Mouse (Mus musculus): Measurements from ENCODE around the gene Calm5. TPM values are rescaled to one million over a fixed set of nuclear protein-coding genes. Genes with fewer than 3 reads are reported as not detected.
"Not testable (repeated sequence)": the region's sequence is repeated elsewhere in the genome, so short reads cannot be mapped to it uniquely, and the experiment has no call there.

Calm5 gene
- not detected in 2 replicates for polyA plus RNA-seq (2012; ENCODE audit: insufficient read depth, low replicate concordance)

DNA sequence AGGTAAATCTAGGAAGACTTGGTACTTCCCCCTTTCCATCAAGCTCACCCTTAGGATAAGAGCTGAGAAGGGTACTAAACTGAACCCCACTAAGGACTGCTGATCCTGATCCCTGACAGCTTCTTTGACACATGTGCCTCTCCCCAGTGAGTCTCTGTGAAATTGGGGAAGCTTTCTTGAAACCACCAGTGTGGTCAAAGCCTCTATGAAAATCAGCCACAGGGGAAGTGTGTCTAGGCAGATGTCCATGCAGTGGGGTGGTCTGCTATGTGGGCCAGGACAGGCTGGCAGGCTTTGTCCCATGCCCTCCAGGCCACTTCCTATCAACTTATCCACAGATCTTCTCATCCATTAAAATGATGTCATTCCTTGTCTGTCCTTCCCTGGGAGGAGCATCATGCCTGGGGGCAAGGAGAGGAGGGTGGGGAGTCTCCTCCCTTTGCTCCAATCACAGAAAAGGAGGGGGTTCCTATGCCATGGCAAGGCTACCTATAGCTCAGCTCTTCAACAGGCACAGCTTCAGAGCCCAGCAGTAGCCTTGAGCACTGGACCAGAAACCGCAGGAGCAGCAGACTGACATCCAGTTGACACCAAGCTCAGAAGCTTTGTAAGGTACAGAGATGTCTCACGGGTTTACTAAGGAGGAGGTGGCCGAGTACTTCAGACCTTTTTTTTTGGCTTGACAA, at the start of gene Calm5:
Gene Calm5, plus strand, starts transcription at position 526 of the 686 bp plus-strand sequence.
- H3K9me3 ChIP-seq; H3K4me3 ChIP-seq (replicated peaks); H3K36me3 ChIP-seq (replicated peaks; ENCODE audit: low read length): not testable (repeated sequence)
- Histone ChIP-seq H3K4me1 (peaks cover 20% of the 10 kb centered on the region), H3K27me3 (replicated peaks) (peaks cover 30% of the 10 kb centered on the region)

DNA sequence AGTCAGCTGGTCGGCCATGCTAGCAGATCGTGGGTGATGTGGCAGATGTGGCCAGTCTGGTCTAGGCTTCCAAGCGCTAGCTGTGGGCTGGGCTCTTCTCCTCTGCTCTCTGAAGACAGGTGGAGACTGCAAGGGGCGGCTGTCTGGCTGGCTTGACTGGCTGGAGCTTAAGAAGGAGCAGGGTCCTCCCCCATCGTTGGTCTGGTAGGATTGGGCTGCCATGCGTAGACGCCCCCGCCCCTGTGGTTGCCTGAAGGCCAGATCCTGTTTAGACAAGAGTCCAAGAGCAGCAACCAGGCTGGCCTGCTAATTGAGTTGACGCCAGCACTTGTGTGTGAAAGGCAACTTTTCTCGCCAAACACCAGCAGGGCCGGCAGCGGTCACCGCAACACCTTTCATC, 49.8 kb upstream of the Calm5 start, which contains the start of gene Calml3:
Gene Calml3, minus strand, starts transcription at position 131 of the 400 bp plus-strand sequence.
- peaks cover 6% of the 10 kb centered on the region for H3K27me3 ChIP-seq (replicated peaks)
- H3K9me3 ChIP-seq = peaks cover 5% of the 10 kb centered on the region

DNA sequence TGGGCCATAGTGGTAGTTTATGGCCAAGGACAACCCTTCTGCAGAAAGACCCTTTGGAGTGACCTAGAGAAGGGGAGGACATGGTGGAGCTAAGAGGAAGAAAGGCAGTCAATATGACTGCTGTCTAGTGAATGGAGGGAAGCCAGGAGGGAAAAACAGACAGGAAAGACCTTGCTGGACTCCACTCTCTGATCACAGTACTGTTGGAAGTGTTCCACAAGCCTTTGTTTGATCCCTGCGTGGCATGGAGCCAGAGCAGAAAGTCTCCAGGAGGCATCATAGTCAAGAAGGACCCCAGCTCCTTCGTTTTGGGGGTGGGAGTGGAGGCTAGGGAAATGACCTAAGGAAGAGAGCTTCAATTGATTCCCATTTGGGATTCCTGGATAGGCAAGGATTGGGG, 48.8 kb upstream of the Calm5 start:
- peaks cover 5% of the 10 kb centered on the region for H3K9me3 ChIP-seq
- peaks cover 5% of the 10 kb centered on the region for H3K27me3 ChIP-seq (replicated peaks)
- H3K36me3 ChIP-seq (replicated peaks; ENCODE audit: low read length) = no peaks in the 10 kb centered on the region
- no peak for TF ChIP-seq FLI1 (IDR thresholded peaks at IDR 0.05; ENCODE audit: low read length)
- TF ChIP-seq GATA1 (IDR thresholded peaks at IDR 0.05; ENCODE audit: borderline replicate concordance, low read length) = no peak
- no peak overlapping the region for H3K4me3 ChIP-seq (replicated peaks)
- peaks cover 5% of the 10 kb centered on the region for H3K4me1 ChIP-seq

More for the DNA sequence above, 49.8 kb upstream of the Calm5 start, which contains the start of gene Calml3:
- Histone ChIP-seq H3K4me3 (replicated peaks) (no peak within 1 kb of the TSS), H3K36me3 (replicated peaks; ENCODE audit: low read length) (no peaks in the 10 kb centered on the region), H3K4me1 (peaks cover 5% of the 10 kb centered on the region)
- TF ChIP-seq GATA1 (IDR thresholded peaks at IDR 0.05; ENCODE audit: borderline replicate concordance, low read length) = no peak
- TF ChIP-seq FLI1 (IDR thresholded peaks at IDR 0.05; ENCODE audit: low read length) = no peak

DNA sequence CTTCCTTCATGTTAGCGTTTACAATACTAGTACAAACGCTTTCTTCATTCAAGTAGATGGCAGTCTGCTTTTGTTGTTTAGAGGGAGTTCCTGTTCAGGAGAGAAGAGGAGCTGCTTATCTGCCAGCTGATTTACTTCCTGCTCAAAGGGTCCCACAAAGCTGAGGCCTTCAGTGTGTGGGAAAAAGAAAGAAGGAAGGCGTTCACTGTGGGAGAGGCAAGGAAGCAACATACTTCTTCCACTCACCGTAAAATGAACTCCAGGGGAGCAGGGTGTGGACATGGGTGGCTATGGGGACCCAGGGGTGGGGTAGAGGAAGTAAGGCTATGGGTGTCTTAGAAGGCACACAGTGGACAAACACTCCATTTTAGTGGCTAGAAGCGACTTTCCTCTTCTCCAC, 48.3 kb upstream of the Calm5 start:
- Histone ChIP-seq H3K4me3 (replicated peaks) (peak overlapping the region; percentile 4), H3K36me3 (replicated peaks; ENCODE audit: low read length) (no peaks in the 10 kb centered on the region), H3K9me3 (peaks cover 8% of the 10 kb centered on the region), H3K27me3 (replicated peaks) (peaks cover 4% of the 10 kb centered on the region), H3K4me1 (peaks cover 5% of the 10 kb centered on the region)
- TF ChIP-seq FLI1 (IDR thresholded peaks at IDR 0.05; ENCODE audit: low read length) = no peak
- no peak for TF ChIP-seq GATA1 (IDR thresholded peaks at IDR 0.05; ENCODE audit: borderline replicate concordance, low read length)

DNA sequence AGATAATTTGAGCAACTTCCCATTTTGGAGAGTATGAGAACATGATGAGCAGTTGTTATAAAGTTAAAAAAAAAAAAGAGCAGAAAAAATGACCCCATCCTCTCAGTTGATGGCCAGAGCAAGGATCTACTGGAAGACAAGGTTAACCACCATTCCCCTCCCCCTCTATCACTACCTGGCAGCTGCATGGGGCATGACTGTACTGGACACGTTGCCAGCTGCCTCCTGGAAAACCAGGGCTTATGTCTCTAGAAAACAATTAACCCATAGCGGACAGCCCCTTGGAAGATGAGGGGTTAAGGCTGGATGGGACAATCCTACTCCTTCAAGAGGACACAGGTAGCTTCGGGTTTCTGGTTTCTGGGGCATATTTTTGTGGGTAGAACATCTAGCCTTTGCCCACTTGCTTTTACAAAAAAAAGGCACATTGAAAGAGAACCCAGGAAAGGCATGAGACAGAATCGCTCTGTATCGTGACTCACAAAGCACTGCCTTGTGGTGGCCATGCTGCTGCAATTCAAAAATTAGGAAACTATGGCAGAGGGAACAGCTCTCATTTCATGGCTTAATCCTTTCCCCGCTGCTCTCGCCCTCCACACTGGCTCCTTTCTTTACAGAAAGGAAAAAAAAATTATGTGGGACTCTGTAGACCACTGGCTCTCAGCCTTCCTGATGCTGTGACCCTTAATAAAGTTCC, 46.7 kb upstream of the Calm5 start:
- H3K27me3 ChIP-seq (replicated peaks) = peaks cover 4% of the 10 kb centered on the region
- H3K9me3 ChIP-seq = peaks cover 9% of the 10 kb centered on the region
- H3K36me3 ChIP-seq (replicated peaks; ENCODE audit: low read length) = no peaks in the 10 kb centered on the region
- peaks cover 5% of the 10 kb centered on the region for H3K4me1 ChIP-seq
- no peak overlapping the region for H3K4me3 ChIP-seq (replicated peaks)
- no peak for TF ChIP-seq GATA1 (IDR thresholded peaks at IDR 0.05; ENCODE audit: borderline replicate concordance, low read length)

DNA sequence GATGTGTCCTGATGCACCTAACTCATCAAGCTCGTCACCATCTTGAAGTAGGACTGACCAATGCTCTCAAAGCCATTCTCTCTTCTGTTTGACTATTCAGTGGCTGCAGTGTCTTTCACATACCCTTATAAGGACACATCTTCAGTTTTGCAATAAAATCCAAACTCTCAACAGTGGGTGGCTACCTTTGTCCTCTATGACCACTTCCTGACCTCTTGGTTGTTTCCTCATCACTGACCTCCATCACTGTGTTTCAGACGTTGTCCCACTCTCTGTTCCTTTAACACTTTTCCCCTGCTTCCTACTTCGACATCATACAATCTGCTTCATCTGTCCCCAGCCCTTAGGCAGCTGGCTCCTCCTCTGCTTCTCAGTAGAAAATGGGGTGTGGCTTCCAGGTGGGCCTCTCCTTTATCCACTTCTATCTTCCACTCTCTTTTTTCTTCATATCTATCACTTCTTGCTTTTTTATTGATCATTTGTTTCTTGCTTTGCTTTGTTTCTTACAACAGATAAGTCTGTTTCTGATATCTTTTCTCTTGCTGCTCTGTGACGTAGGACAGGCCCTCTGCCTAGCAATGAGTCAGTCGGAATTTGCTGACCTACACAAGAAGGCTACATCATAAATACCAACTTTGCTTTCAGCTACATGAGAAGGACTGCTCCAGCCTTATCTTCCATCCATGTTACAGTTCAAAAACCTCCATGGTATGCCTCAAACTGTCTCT, 35.8 kb upstream of the Calm5 start:
- Histone ChIP-seq H3K4me3 (replicated peaks) (no peak overlapping the region), H3K27me3 (replicated peaks) (no peaks in the 10 kb centered on the region), H3K36me3 (replicated peaks; ENCODE audit: low read length) (no peaks in the 10 kb centered on the region), H3K4me1 (no peaks in the 10 kb centered on the region), H3K9me3 (no peaks in the 10 kb centered on the region)
- no peak for TF ChIP-seq FLI1 (IDR thresholded peaks at IDR 0.05; ENCODE audit: low read length)
- no peak for TF ChIP-seq GATA1 (IDR thresholded peaks at IDR 0.05; ENCODE audit: borderline replicate concordance, low read length)

DNA sequence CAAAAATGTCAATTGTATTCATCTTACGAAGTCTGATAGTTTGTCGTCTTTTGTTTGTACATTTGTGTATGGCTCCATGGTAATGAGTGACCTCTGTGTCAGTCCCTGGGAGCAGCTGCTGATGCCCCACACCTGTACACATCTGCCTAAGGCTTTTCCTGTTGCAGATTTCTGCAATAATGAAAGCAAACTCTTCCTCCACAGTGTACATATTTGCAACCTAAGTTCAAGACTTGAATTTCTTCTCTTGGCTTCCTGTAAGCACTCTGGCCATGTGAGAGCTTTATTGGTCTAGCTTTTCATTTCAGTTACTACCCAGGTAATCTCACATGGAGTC, 35.3 kb upstream of the Calm5 start:
- H3K36me3 ChIP-seq (replicated peaks; ENCODE audit: low read length) = no peaks in the 10 kb centered on the region
- TF ChIP-seq GATA1 (IDR thresholded peaks at IDR 0.05; ENCODE audit: borderline replicate concordance, low read length) = no peak
- TF ChIP-seq FLI1 (IDR thresholded peaks at IDR 0.05; ENCODE audit: low read length) = no peak

DNA sequence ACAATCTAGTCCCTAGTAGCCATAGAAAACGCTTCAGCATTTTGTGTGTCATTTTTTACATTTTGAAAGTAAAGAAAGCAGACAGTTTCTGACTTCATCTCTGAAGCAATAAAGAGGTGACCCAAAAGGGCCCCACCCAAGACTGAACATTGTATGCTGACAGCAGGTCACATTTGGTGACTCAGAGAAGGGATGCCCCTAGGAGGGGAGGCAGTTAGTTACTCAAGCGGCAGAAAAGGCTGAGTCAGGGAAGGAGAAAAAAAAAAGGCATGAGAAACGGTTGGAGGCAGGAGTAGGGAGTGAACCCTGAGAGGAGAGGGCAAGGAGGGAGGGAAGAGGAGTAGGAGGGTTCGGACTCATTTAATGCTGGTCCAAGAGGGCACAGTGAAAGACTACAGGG, 31.9 kb upstream of the Calm5 start:
- peaks cover 2% of the 10 kb centered on the region for H3K27me3 ChIP-seq (replicated peaks)
- TF ChIP-seq FLI1 (IDR thresholded peaks at IDR 0.05; ENCODE audit: low read length) (no peak), GATA1 (IDR thresholded peaks at IDR 0.05; ENCODE audit: borderline replicate concordance, low read length) (no peak)

More for the DNA sequence above, 35.3 kb upstream of the Calm5 start:
- H3K9me3 ChIP-seq = no peaks in the 10 kb centered on the region
- no peak overlapping the region for H3K4me3 ChIP-seq (replicated peaks)
- H3K4me1 ChIP-seq = no peaks in the 10 kb centered on the region
- H3K27me3 ChIP-seq (replicated peaks) = no peaks in the 10 kb centered on the region

DNA sequence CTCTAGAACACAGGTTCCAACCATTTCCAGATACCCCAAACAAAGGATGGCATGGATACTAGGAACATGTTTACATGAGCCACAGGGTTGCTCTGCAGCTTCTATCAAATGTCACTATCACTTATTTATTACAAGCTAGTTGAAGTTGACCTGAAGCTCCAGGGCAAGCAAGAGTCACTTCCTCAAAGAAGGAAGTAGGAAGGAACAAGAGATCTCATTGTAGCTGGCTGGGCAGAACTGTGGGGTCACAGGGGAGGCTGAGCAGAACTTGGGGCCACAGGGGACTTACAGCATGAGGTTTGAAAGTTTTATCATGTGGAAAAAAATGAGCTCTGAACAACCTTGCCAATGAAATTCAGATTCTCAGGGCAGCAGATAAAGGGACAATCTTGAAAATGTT, 28.2 kb upstream of the Calm5 start:
- Histone ChIP-seq H3K4me3 (replicated peaks) (no peak overlapping the region), H3K4me1 (0 out of 2 replicates have a peak, but pooled peaks cover 3% of the 10 kb centered on the region), H3K9me3 (no peaks in the 10 kb centered on the region), H3K27me3 (replicated peaks) (peaks cover 18% of the 10 kb centered on the region), H3K36me3 (replicated peaks; ENCODE audit: low read length) (no peaks in the 10 kb centered on the region)
- TF ChIP-seq FLI1 (IDR thresholded peaks at IDR 0.05; ENCODE audit: low read length) (no peak), GATA1 (IDR thresholded peaks at IDR 0.05; ENCODE audit: borderline replicate concordance, low read length) (no peak)

More for the DNA sequence above, 31.9 kb upstream of the Calm5 start:
- no peaks in the 10 kb centered on the region for H3K9me3 ChIP-seq
- H3K4me1 ChIP-seq = 0 out of 2 replicates have a peak, but pooled peaks cover 3% of the 10 kb centered on the region
- H3K4me3 ChIP-seq (replicated peaks) = no peak overlapping the region
- no peaks in the 10 kb centered on the region for H3K36me3 ChIP-seq (replicated peaks; ENCODE audit: low read length)

DNA sequence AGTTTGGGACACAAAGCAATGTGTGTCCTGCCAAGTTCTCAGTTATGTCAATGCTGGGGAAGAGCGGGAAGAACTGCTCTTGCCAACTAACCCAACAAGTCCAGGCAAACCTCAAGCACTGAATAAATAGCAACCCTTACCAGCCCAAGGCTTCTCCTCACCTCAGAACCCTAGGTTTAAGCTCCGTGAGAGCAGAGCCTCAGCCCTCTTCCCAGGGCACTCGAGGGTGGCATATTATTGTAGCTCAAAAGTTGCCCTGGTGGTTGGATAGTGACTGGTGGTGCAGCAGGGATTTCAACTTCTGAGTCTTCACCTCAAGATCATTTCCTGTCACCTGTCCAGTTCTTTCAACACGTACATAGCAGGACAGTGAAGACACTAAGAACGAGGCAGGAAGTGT, 22.4 kb upstream of the Calm5 start:
- TF ChIP-seq GATA1 (IDR thresholded peaks at IDR 0.05; ENCODE audit: borderline replicate concordance, low read length) (no peak), FLI1 (IDR thresholded peaks at IDR 0.05; ENCODE audit: low read length) (no peak)
- H3K4me1 ChIP-seq = no peaks in the 10 kb centered on the region; the same call in 1 of the 2 replicates
- H3K27me3 ChIP-seq (replicated peaks) = peaks cover 32% of the 10 kb centered on the region
- H3K4me3 ChIP-seq (replicated peaks) = no peak overlapping the region
- H3K36me3 ChIP-seq (replicated peaks; ENCODE audit: low read length) = no peaks in the 10 kb centered on the region
- H3K9me3 ChIP-seq = no peaks in the 10 kb centered on the region

All from megakaryocyte, embryonic 14.5 days (primary cell).